Mouse (Mus musculus) small intestine, adult 2 months (tissue): ENCODE measurements around the gene Fam81a.

Experiments
- CTCF ChIP-seq: fragments of 200-500 bp; IDR thresholded peaks from 2 replicates; pipeline ENCODE4 v1.5.1; 2012; ENCODE audit warnings: low read depth, mild to moderate bottlenecking, control low read depth, inconsistent platforms, low read length, moderate library complexity, mixed read lengths; ENCODE audit not compliant: insufficient replicate concordance, insufficient read length; ENCODE audit errors: extremely low read depth
- POLR2A ChIP-seq: fragments of 200-500 bp; IDR thresholded peaks from 2 replicates; pipeline ENCODE4 v1.6.1; 2012; ENCODE audit warnings: low read depth, mild to moderate bottlenecking, control low read depth, inconsistent platforms, low read length, moderate library complexity

GRCm38 (mm10) chr9:70086091-70086490 is 56.3 kb downstream of the Fam81a start:
- no peak for TF ChIP-seq CTCF
- TF ChIP-seq POLR2A, result no peak
